Comparison of ENCODE assay signal across 16 mouse cellular contexts in the genomic region with DNA sequence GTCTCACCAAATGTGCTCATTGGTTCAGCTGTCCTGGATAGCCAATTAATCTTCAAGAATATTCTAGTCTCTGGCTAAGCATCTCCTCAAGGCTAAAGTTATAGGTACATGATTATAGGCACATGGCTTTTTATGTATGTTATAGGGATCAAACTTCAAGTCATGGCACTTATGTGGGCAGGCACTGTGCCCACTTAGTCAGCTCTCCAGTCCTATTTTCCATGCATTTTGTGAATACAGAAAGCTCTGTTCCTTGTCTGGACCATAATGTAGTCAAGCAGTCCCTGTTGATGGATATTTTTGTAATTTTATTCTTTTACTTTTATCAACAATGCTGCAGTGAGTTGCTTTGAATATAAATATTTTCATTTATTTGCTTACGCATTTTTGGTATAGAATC.
"Had no signal": no experiment of that assay in that cellular context is flagged by ENCODE, and none has a peak within 500 bp of the region (broad histone marks: within the 10 kb centered on the region; RNA-seq: fewer than 3 reads in every experiment).

No protein-coding gene starts in this region.

- H3K4me1 ChIP-seq: stomach, embryonic 15.5 days had no signal

- H3K4me2 ChIP-seq: neural tube, embryonic 13.5 days; neural tube, embryonic 15.5 days; stomach, embryonic 15.5 days had no signal

- DNase-seq: retina, postnatal 1 day; right cerebral cortex, adult 18-20 months; right cerebral cortex, postnatal 14 days; right cerebral cortex, postnatal 25 days; right cerebral cortex, postnatal 4 days; spleen, adult 18-20 months; thymus, adult 18-20 months; thymus, adult 2 months; thymus, postnatal 14 days; thymus, postnatal 25 days; thymus, postnatal 36 days; thymus, postnatal 4 days had no signal

- H3K4me3 ChIP-seq: neural tube, embryonic 13.5 days; neural tube, embryonic 15.5 days; stomach, embryonic 15.5 days had no signal

- H3K36me3 ChIP-seq: neural tube, embryonic 13.5 days; neural tube, embryonic 15.5 days; stomach, embryonic 15.5 days had no signal

- H3K9ac ChIP-seq: neural tube, embryonic 13.5 days; neural tube, embryonic 15.5 days; stomach, embryonic 15.5 days had no signal

- H3K27me3 ChIP-seq: neural tube, embryonic 13.5 days; neural tube, embryonic 15.5 days; stomach, embryonic 15.5 days had no signal

- H3K9me3 ChIP-seq: neural tube, embryonic 13.5 days; neural tube, embryonic 15.5 days; stomach, embryonic 15.5 days had no signal

- H3K27ac ChIP-seq: neural tube, embryonic 13.5 days; neural tube, embryonic 15.5 days; stomach, embryonic 15.5 days; stomach, postnatal 0 days had no signal
